Mouse (Mus musculus) CD4-positive helper T cell, adult 2 months (primary cell): ENCODE measurements around the gene Greb1.

Source experiments
- DNase-seq: peaks from one replicate; pipeline ENCODE4 v3.0.0-alpha.2; 2012; ENCODE audit warnings: low read depth, missing footprints, low spot score

Greb1 gene

GRCm38 (mm10) chr12:16805511-16805910 is 4.8 kb upstream of the Greb1 start:
- DNase-seq, result peak; percentile 81

GRCm38 (mm10) chr12:16803956-16804430 is 3.3 kb upstream of the Greb1 start:
- no peak for DNase-seq

- DNase-seq, result no peak
Observed at GRCm38 (mm10) chr12:16803237-16803955, 2.7 kb upstream of the Greb1 start.

GRCm38 (mm10) chr12:16800959-16801315 is 251 bp upstream of the Greb1 start:
- no peak for DNase-seq

GRCm38 (mm10) chr12:16799928-16800258 is 793 bp downstream of the Greb1 start:
- DNase-seq, result no peak

GRCm38 (mm10) chr12:16798894-16799293 is 1.8 kb downstream of the Greb1 start:
- no peak for DNase-seq

GRCm38 (mm10) chr12:16795781-16796180 is 4.9 kb downstream of the Greb1 start:
- no peak for DNase-seq

GRCm38 (mm10) chr12:16793371-16793770 is 7.3 kb downstream of the Greb1 start:
- no peak for DNase-seq

GRCm38 (mm10) chr12:16790456-16790855 is 10.2 kb downstream of the Greb1 start:
- DNase-seq, result no peak

- DNase-seq, result no peak
Observed at GRCm38 (mm10) chr12:16789756-16790155, 10.9 kb downstream of the Greb1 start.

GRCm38 (mm10) chr12:16789199-16789598 is 11.5 kb downstream of the Greb1 start:
- no peak for DNase-seq

GRCm38 (mm10) chr12:16788600-16788999 is 12.1 kb downstream of the Greb1 start:
- no peak for DNase-seq

- no peak for DNase-seq
Observed at GRCm38 (mm10) chr12:16781034-16781746, 19.5 kb downstream of the Greb1 start.

GRCm38 (mm10) chr12:16780320-16780719 is 20.4 kb downstream of the Greb1 start:
- DNase-seq, result no peak

- no peak for DNase-seq
Observed at GRCm38 (mm10) chr12:16779165-16779564, 21.5 kb downstream of the Greb1 start.

- no peak for DNase-seq
Observed at GRCm38 (mm10) chr12:16778523-16778922, 22.2 kb downstream of the Greb1 start.

GRCm38 (mm10) chr12:16775351-16775750 is 25.3 kb downstream of the Greb1 start:
- no peak for DNase-seq

GRCm38 (mm10) chr12:16774605-16775004 is 26.1 kb downstream of the Greb1 start:
- DNase-seq, result no peak

GRCm38 (mm10) chr12:16769601-16770165 is 31.0 kb downstream of the Greb1 start:
- no peak for DNase-seq

- DNase-seq, result no peak
Observed at GRCm38 (mm10) chr12:16768711-16769110, 32.0 kb downstream of the Greb1 start.

GRCm38 (mm10) chr12:16768251-16768650 is 32.4 kb downstream of the Greb1 start:
- no peak for DNase-seq

GRCm38 (mm10) chr12:16764776-16765445 is 35.8 kb downstream of the Greb1 start:
- DNase-seq, result no peak
